In genomic region chr8:95533584-95534387, GRCm38 (mm10) we compare ENCODE assay signal across 8 mouse cellular contexts. TPM values are rescaled to one million over a fixed set of nuclear protein-coding genes. Genes with fewer than 3 reads are reported as not detected.
A peak's percentile ranks its signal among the peaks of the same experiment; 100 is the strongest.
DNase-seq lines count a peak whose midpoint lies in the region; ATAC-seq and TF ChIP-seq lines count a peak whose summit lies in the region.

Ccdc113 (plus strand) TSS chr8:95534085.

- DNase-seq in heart, postnatal 0 days (ENCODE audit: low spot score), result peak; percentile 48
- DNase-seq in kidney, postnatal 4 days, result peak; percentile 71 to 79
- DNase-seq in neural tube, embryonic 10.5 days (ENCODE audit: extremely low spot score, low spot score), result peak; percentile 61
- peak; percentile 78 for DNase-seq in stomach, postnatal 0 days (ENCODE audit: low spot score)

- ATAC-seq in heart, postnatal 0 days (ENCODE audit: insufficient read depth, low read depth), result peak; percentile 85
- 0 out of 2 replicates have a peak, but pooled peaks have one; percentile 47 for ATAC-seq in liver, embryonic 16.5 days (ENCODE audit: low read depth)
- ATAC-seq in stomach, postnatal 0 days (ENCODE audit: low FRiP score, low TSS enrichment), result peak; percentile 83

- H3K4me2 ChIP-seq in heart, postnatal 0 days (ENCODE audit: low read depth, low read length), result peak within 1 kb of the TSS; percentile 76
- peak within 1 kb of the TSS; percentile 63 for H3K4me2 ChIP-seq in liver, embryonic 16.5 days (ENCODE audit: low read depth, low read length)
- peak within 1 kb of the TSS; percentile 66 for H3K4me2 ChIP-seq in stomach, postnatal 0 days (replicated peaks; ENCODE audit: low read depth)

- no peak within 1 kb of the TSS for H3K27ac ChIP-seq in brown adipose tissue, adult 24 weeks (replicated peaks; ENCODE audit: low read depth, low read length)
- no peak within 1 kb of the TSS for H3K27ac ChIP-seq in heart, postnatal 0 days (ENCODE audit: low read depth)
- no peak within 1 kb of the TSS for H3K27ac ChIP-seq in liver, embryonic 16.5 days (ENCODE audit: low read length)
- H3K27ac ChIP-seq in stomach, postnatal 0 days (replicated peaks), result no peak within 1 kb of the TSS; the same call in 1 of the 2 replicates

- peak within 1 kb of the TSS; percentile 45; the same call in 1 of the 2 replicates for H3K9ac ChIP-seq in heart, postnatal 0 days (replicated peaks; ENCODE audit: low read depth, low read length)
- no peak within 1 kb of the TSS for H3K9ac ChIP-seq in liver, embryonic 16.5 days (ENCODE audit: low read depth, low read length)
- H3K9ac ChIP-seq in stomach, postnatal 0 days (ENCODE audit: low read length), result peak within 1 kb of the TSS; percentile 50

- H3K9me3 ChIP-seq in E14TG2a.4 (ENCODE audit: low read length), result no peaks in the 10 kb centered on the region
- H3K9me3 ChIP-seq in erythroblast, embryonic 14.5 days (ENCODE audit: control insufficient read depth, low read length), result peaks cover 2% of the 10 kb centered on the region; the same call in 1 of the 2 replicates
- H3K9me3 ChIP-seq in heart, postnatal 0 days (replicated peaks; ENCODE audit: control insufficient read depth, low read length), result no peaks in the 10 kb centered on the region
- no peaks in the 10 kb centered on the region for H3K9me3 ChIP-seq in liver, embryonic 16.5 days (replicated peaks; ENCODE audit: control insufficient read depth, low read length)
- H3K9me3 ChIP-seq in stomach, postnatal 0 days (ENCODE audit: control insufficient read depth, low read length), result no peaks in the 10 kb centered on the region

- peaks cover 6% of the 10 kb centered on the region; the same call in 1 of the 2 replicates for H3K27me3 ChIP-seq in E14TG2a.4 (ENCODE audit: insufficient read depth, low read length)
- peaks cover 7% of the 10 kb centered on the region for H3K27me3 ChIP-seq in erythroblast, embryonic 14.5 days (ENCODE audit: control insufficient read depth)
- no peaks in the 10 kb centered on the region for H3K27me3 ChIP-seq in heart, postnatal 0 days (ENCODE audit: control insufficient read depth, insufficient read depth, low read length)
- no peaks in the 10 kb centered on the region for H3K27me3 ChIP-seq in liver, embryonic 16.5 days (ENCODE audit: control insufficient read depth, insufficient read depth, low read depth, low read length)
- no peaks in the 10 kb centered on the region for H3K27me3 ChIP-seq in stomach, postnatal 0 days (ENCODE audit: control insufficient read depth, insufficient read depth, low read length)

- H3K4me3 ChIP-seq in E14TG2a.4 (replicated peaks; ENCODE audit: low read length), result peak within 1 kb of the TSS; percentile 74
- peak within 1 kb of the TSS; percentile 26 for H3K4me3 ChIP-seq in brown adipose tissue, adult 24 weeks (ENCODE audit: insufficient read depth, low read depth, low read length)
- H3K4me3 ChIP-seq in erythroblast, embryonic 14.5 days (replicated peaks), result peak within 1 kb of the TSS; percentile 29
- peak within 1 kb of the TSS; percentile 56 for H3K4me3 ChIP-seq in heart, postnatal 0 days (ENCODE audit: low read depth, low read length)
- H3K4me3 ChIP-seq in liver, embryonic 16.5 days (ENCODE audit: low read depth, low read length), result peak within 1 kb of the TSS; percentile 39
- H3K4me3 ChIP-seq in stomach, postnatal 0 days (ENCODE audit: low read depth, low read length), result peak within 1 kb of the TSS; percentile 43

- no peak for TF ChIP-seq EP300 in heart, postnatal 0 days (IDR thresholded peaks at IDR 0.05; ENCODE audit: low read depth)
- TF ChIP-seq EP300 in stomach, postnatal 0 days (optimal IDR thresholded peaks at IDR 0.05), result no peak

- WGBS in heart, postnatal 0 days, result 4% methylated on average over 33 of the region's 33 CpGs
- WGBS in liver, embryonic 16.5 days (ENCODE audit: insufficient replicate concordance), result 9% methylated on average over 33 of the region's 33 CpGs
- 7% methylated on average over 33 of the region's 33 CpGs for WGBS in stomach, postnatal 0 days

- no peaks in the 10 kb centered on the region for H3K36me3 ChIP-seq in E14TG2a.4 (ENCODE audit: insufficient read depth, low read length)
- no peaks in the 10 kb centered on the region for H3K36me3 ChIP-seq in erythroblast, embryonic 14.5 days (ENCODE audit: control insufficient read depth)
- H3K36me3 ChIP-seq in heart, postnatal 0 days (replicated peaks; ENCODE audit: control insufficient read depth, insufficient read depth, low read length), result no peaks in the 10 kb centered on the region
- no peaks in the 10 kb centered on the region for H3K36me3 ChIP-seq in liver, embryonic 16.5 days (ENCODE audit: control insufficient read depth, insufficient read depth)
- no peaks in the 10 kb centered on the region for H3K36me3 ChIP-seq in stomach, postnatal 0 days (ENCODE audit: control insufficient read depth, insufficient read depth, low read length)

- TF ChIP-seq CTCF in E14TG2a.4 (conservative IDR thresholded peaks at IDR 0.05; ENCODE audit: low read length), result no peak
- no peak for TF ChIP-seq CTCF in heart, postnatal 0 days (IDR thresholded peaks at IDR 0.05; ENCODE audit: low read depth)
- peak; percentile 12; the same call in 1 of the 2 replicates for TF ChIP-seq CTCF in stomach, postnatal 0 days (IDR thresholded peaks at IDR 0.05; ENCODE audit: low read depth)

- H3K4me1 ChIP-seq in E14TG2a.4 (replicated peaks; ENCODE audit: low read depth, low read length), result peaks cover 50% of the 10 kb centered on the region
- no peaks in the 10 kb centered on the region for H3K4me1 ChIP-seq in brown adipose tissue, adult 24 weeks (ENCODE audit: control insufficient read depth, insufficient read depth, insufficient read length, low read length)
- peaks cover 5% of the 10 kb centered on the region for H3K4me1 ChIP-seq in erythroblast, embryonic 14.5 days (ENCODE audit: control insufficient read depth)
- no peaks in the 10 kb centered on the region for H3K4me1 ChIP-seq in heart, postnatal 0 days (ENCODE audit: control insufficient read depth, insufficient read depth)
- H3K4me1 ChIP-seq in liver, embryonic 16.5 days (ENCODE audit: control insufficient read depth, low read depth, low read length), result peaks cover 2% of the 10 kb centered on the region
- H3K4me1 ChIP-seq in stomach, postnatal 0 days (replicated peaks; ENCODE audit: control insufficient read depth, insufficient read depth), result no peaks in the 10 kb centered on the region

RNA-seq across cellular contexts. Expression of gene Ccdc113, which starts in this region (rescaled TPM):
- not detected in 2 replicates for polyA plus RNA-seq in brown adipose tissue, adult 24 weeks (2012; ENCODE audit: insufficient read depth, insufficient read length, missing spikeins)
- not detected in 2 replicates for polyA plus RNA-seq in erythroblast, embryonic 14.5 days (2012)
- total RNA-seq in heart, postnatal 0 days (2014; rRNA removed; ENCODE audit: low replicate concordance), result 0.34 and 2.0 TPM in 2 replicates
- 1.6 TPM in 2 replicates for polyA plus RNA-seq in heart, postnatal 0 days (2015; fragmentation: Nextera tagmentation; extraction: Ambion mirVana)
- polyA plus RNA-seq in liver, embryonic 16.5 days (2015; fragmentation: Nextera tagmentation; extraction: Ambion mirVana), result not detected in 2 replicates
- 0.42 and 0.62 TPM in 2 replicates for polyA plus RNA-seq in stomach, postnatal 0 days (2015; fragmentation: Nextera tagmentation; extraction: Ambion mirVana)

Comparison
In these comparisons a context has a peak if more than half of its experiments do, and no peak if none do; other contexts are left out.
1. Peak in ATAC-seq, H3K4me3 ChIP-seq and H3K4me2 ChIP-seq in liver, embryonic 16.5 days; RNA of the gene not detected or under 1 TPM.
2. Peak in DNase-seq, ATAC-seq, H3K4me3 ChIP-seq, H3K9ac ChIP-seq and H3K4me2 ChIP-seq in stomach, postnatal 0 days; RNA of the gene not detected or under 1 TPM.